Mouse (Mus musculus) heart, adult 2 months (tissue): ENCODE results near the gene Rpl12. TPM values are rescaled to one million over a fixed set of nuclear protein-coding genes. Genes with fewer than 3 reads are reported as not detected.

Experiments used
- DNase-seq, 2 experiments: peaks; one replicate each; pipeline ENCODE4 v3.0.0; 2021
- H3K27ac ChIP-seq: fragments of 200-600 bp; 2 replicates; pipeline ENCODE4 v1.8.1; 2022
- H3K27me3 ChIP-seq: fragments of 200-500 bp; 2 replicates; pipeline ENCODE4 v1.6.1; 2012; ENCODE audit warnings: mild to moderate bottlenecking, low read length, inconsistent platforms, mixed read lengths; ENCODE audit not compliant: control insufficient read depth, insufficient read depth
- H3K36me3 ChIP-seq: fragments of 200-500 bp; 2 replicates; pipeline ENCODE4 v1.6.1; 2012; ENCODE audit warnings: low read length, inconsistent platforms; ENCODE audit not compliant: control insufficient read depth, insufficient read depth
- H3K4me1 ChIP-seq: fragments of 200-500 bp; 2 replicates; pipeline ENCODE4 v1.6.1; 2011; ENCODE audit warnings: low read length; ENCODE audit not compliant: control insufficient read depth, insufficient read depth
- H3K4me3 ChIP-seq: fragments of 200-600 bp; 2 replicates; pipeline ENCODE4 v1.8.1; 2022
- H3K79me2 ChIP-seq: fragments of 200-500 bp; replicated peaks from 2 replicates; pipeline ENCODE4 v1.6.1; 2012; ENCODE audit warnings: mild to moderate bottlenecking, inconsistent platforms, low read length, moderate library complexity, mixed read lengths; ENCODE audit not compliant: control insufficient read depth, insufficient read depth
- H3K9ac ChIP-seq: fragments of 200-500 bp; 2 replicates; pipeline ENCODE4 v1.6.1; 2012; ENCODE audit warnings: low read depth, mild to moderate bottlenecking, control low read depth, inconsistent platforms, low read length, mixed read lengths
- CTCF ChIP-seq: fragments of 200-600 bp; IDR thresholded peaks from 2 replicates; pipeline ENCODE4 v1.8.1; 2022; ENCODE audit warnings: antibody characterized with exemption, mild to moderate bottlenecking, moderate library complexity
- EP300 ChIP-seq: fragments of 200-500 bp; IDR thresholded peaks from 2 replicates; pipeline ENCODE4 v1.6.1; 2011; ENCODE audit warnings: low read depth, low read length, control low read depth; ENCODE audit not compliant: insufficient read depth
- POLR2A ChIP-seq: fragments of 200-500 bp; IDR thresholded peaks from 2 replicates; pipeline ENCODE4 v1.6.1; 2011; ENCODE audit warnings: mild to moderate bottlenecking, low read depth, low read length, control low read depth; ENCODE audit not compliant: insufficient read depth
- WGBS: fragments of 180-500 bp; shearing (Covaris S2); methylation state at CpG from one replicate; pipeline ENCODE4 v1.1.7; 2018; 5-methylcytosine and 5-hydroxymethylcytosine counted together
- intact Hi-C: fragments of 180-260 bp; cut with DNase I; formaldehyde crosslinking; loops from one replicate; pipeline ENCODE4 v1.15.1; 2025
- long read RNA-seq: library from polyadenylated mRNA; stranded (forward); transcript quantifications from one replicate; pipeline ENCODE4 v2.0.0, GENCODE M21; 2021
- polyA plus RNA-seq: library from polyadenylated mRNA; depleted of rRNA; stranded (reverse); fragments of >200 nt; gene quantifications from 2 replicates; pipeline ENCODE4 v1.2.3, GENCODE M21; 2012; rRNA removed
- total RNA-seq, 2 experiments: library from RNA; stranded (reverse); gene quantifications; 2 replicates each; pipeline ENCODE4 v1.2.3; 2021

The Rpl12 gene
- total RNA-seq, result 10 to 100 TPM; 60.6 to 64.0 TPM
- polyA plus RNA-seq, result 150 and 174 TPM in 2 replicates
- long read RNA-seq, transcript Rpl12-203 (7 exons, 1,242 nt), result major isoform, 23 of 23 reads
- long read RNA-seq, partial matches to known transcripts, result 0 of 23 reads
- long read RNA-seq, other reads (novel, unspliced or antisense), result 0 of 23 reads

DNA sequence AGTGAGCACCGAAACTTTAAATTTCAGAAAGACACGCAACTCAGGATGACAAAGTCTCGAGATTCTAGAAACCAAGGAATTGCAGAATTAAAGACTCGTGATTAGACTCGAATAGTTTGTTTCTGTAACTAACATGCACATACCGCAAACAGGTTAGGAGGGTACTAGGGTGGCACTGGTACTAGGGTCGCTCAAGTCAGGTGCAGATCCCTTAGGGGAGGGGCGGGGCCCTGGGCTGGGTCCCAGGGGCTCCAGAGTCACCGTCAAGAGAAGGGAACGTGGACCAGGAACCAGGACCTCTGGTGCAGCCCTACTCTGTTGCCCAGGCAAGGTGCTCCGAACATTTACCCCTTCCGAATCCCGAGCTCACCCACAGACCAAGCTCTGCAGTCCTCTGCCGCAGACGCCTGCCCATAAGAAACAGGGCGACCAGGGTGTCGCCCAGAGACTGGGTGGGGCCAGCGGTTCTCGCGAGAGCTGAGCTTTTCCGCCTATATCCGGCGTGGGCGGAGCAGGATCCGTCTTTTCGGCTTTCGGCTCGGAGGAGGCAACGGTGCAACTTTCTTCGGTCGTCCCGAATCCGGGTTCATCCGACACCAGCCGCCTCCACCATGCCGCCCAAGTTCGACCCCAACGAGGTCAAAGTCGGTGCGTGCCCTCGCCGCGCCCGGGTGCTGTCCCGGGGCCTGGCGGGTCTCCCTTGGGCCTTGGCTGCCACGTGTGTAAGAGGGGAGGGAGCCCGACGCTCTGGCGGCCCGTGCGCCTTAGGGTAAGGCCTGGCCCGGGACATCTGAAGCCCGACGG, at the start of gene Rpl12, which contains the start of gene Lrsam1:
Gene Rpl12, plus strand, starts transcription at position 368 of the 804 bp plus-strand sequence.
Gene Lrsam1, minus strand, starts transcription at position 423 of the 804 bp plus-strand sequence.
- Histone ChIP-seq H3K27ac (peak within 1 kb of the TSS; percentile 75), H3K36me3 (no peaks in the 10 kb centered on the region), H3K4me3 (peak within 1 kb of the TSS; percentile 75), H3K9ac (peak within 1 kb of the TSS; percentile 71), H3K27me3 (no peaks in the 10 kb centered on the region), H3K4me1 (peaks cover 5% of the 10 kb centered on the region), H3K79me2 (no peaks in the 10 kb centered on the region)
- 2% methylated on average over 55 of the region's 55 CpGs for WGBS
- DNase-seq, result peak; percentile 95 to 97
- no peak for TF ChIP-seq CTCF
- TF ChIP-seq POLR2A, result peak; percentile 93
- TF ChIP-seq EP300, result peak; percentile 64; the same call in 1 of the 2 replicates
- intact Hi-C loops, result no loop called here

DNA sequence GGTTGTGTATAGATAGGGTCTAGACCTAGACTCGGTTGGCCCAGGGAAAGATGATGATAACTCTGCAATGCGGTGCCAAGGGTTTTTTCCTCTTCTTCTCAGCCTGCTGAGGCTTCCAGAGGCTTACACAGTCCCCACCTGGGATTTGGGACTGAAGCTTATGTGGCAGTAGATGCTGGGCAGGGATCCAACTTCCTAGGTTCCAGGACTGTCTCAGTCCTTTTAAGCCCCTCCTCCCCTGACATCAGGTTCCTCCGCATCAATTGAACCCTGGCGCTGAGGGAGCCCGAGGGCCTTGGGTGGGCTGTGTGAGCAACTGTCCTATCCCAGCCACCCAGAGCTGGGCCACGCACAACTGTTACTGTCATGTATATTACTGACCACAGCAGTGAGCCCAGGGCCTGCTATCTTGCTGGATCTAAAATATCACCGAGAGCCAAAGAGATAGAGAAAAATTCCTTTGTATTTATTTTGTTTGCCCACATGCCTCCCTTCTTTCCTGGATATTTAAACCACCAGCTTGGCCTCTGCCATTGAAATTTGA, 49.6 kb upstream of the Rpl12 start:
- TF ChIP-seq POLR2A (no peak), CTCF (no peak), EP300 (no peak)
- Histone ChIP-seq H3K36me3 (no peaks in the 10 kb centered on the region; the same call in none of the 2 replicates), H3K4me1 (peaks cover 23% of the 10 kb centered on the region), H3K79me2 (no peaks in the 10 kb centered on the region), H3K27ac (no peak overlapping the region), H3K9ac (no peak overlapping the region), H3K4me3 (no peak overlapping the region), H3K27me3 (no peaks in the 10 kb centered on the region)
- DNase-seq, result no peak
- WGBS, result 65% methylated on average over 7 of the region's 7 CpGs
- intact Hi-C loops, result loop anchor here (1.0 to 2.0 kb wide), 3 partner anchors 31 to 47 kb away; no protein-coding TSS in a partner anchor

DNA sequence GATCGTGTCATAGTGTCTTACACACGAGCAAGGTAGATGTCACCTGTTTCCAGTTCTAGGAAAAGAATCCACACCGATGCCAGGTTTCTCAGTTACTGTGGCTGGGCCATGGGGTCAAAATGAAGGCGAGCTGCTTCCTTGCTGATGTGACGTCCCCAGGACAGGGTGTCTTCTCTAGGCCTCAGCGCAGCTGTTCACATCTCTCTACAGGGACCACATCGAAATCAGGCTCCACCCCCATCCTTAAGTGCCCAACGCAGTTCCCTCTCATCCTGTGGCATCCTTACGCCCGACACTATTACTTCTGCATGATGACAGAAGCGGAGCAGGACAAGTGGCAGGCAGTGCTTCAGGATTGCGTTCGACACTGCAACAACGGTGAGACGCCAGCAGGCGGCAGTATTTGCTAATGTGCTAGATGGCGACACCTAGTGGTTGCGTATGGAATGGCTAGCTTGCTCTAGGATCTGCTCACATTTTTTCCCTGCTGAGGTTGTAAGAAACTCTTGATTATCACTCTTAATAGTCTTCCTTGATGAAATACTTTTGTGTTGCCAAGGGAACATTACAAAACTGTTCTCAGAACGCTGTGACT, 49.1 kb upstream of the Rpl12 start:
- peak; percentile 80 to 85 for DNase-seq
- no peaks in the 10 kb centered on the region for H3K79me2 ChIP-seq
- H3K27ac ChIP-seq, result no peak overlapping the region
- no peaks in the 10 kb centered on the region; the same call in none of the 2 replicates for H3K36me3 ChIP-seq
- peaks cover 20% of the 10 kb centered on the region for H3K4me1 ChIP-seq
- no peak for TF ChIP-seq POLR2A
- no peak for TF ChIP-seq CTCF
- TF ChIP-seq EP300, result peak; percentile 100
- no peak overlapping the region for H3K4me3 ChIP-seq
- intact Hi-C loops, result loop anchor here (1.0 to 2.0 kb wide), 2 partner anchors 38 to 48 kb away; no protein-coding TSS in a partner anchor
- H3K27me3 ChIP-seq, result no peaks in the 10 kb centered on the region
- no peak overlapping the region for H3K9ac ChIP-seq
- whole genome bisulfite sequencing, result 30% methylated on average over 19 of the region's 19 CpGs

DNA sequence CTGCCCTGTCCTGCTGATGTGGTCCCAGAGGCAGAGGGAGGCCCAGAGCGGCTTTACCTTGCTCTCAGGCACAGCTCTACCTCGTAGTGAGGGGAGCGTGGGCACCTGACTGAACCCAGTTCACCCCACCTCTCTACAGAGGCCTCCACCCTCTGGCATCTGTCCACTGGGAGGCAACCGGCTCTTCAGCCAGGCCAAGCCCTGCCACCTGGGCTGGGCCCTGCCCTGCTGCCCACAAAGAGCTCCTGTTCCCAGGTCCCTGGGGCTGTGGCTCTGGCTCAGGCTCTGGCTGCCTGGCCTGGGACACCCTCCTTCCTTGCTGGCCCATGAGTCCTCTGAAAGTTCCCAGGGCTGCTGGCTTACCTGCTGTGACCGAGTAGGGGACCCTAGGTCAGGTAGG, 47.0 kb upstream of the Rpl12 start:
- H3K27me3 ChIP-seq, result no peaks in the 10 kb centered on the region
- DNase-seq, result peak; percentile 41 to 49
- peak overlapping the region; percentile 44 for H3K9ac ChIP-seq
- no peaks in the 10 kb centered on the region for H3K79me2 ChIP-seq
- TF ChIP-seq CTCF (no peak), EP300 (no peak), POLR2A (no peak)
- peaks cover 11% of the 10 kb centered on the region for H3K4me1 ChIP-seq
- intact Hi-C loops, result no loop called here
- no peak overlapping the region for H3K4me3 ChIP-seq
- 46% methylated on average over 5 of the region's 5 CpGs for WGBS
- no peaks in the 10 kb centered on the region; the same call in 1 of the 2 replicates for H3K36me3 ChIP-seq
- peak overlapping the region; percentile 83 for H3K27ac ChIP-seq

DNA sequence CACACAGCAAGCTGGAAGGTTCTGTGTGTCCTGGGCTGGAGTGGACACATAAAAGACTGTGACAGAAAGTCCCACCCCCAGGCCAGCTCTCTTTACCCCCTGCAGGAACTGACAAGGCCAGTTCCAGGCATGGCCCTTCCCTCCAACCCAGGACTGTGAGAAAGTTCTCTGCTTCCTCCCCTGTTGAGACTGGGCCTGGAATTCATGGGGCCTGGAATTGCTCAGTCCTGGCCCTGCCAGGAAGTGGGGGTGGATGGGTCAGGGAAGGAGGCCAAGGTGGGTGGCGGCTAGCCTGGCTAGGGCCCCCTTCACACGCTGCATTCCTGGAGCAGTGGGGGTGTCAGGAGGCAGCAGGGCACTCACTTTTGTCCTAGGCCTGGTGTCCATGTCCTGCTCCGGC, 46.5 kb upstream of the Rpl12 start:
- DNase-seq, result peak; percentile 74 to 80
- Histone ChIP-seq H3K27ac (peak overlapping the region; percentile 83), H3K79me2 (no peaks in the 10 kb centered on the region), H3K9ac (peak overlapping the region; percentile 44), H3K4me3 (no peak overlapping the region), H3K4me1 (peaks cover 11% of the 10 kb centered on the region), H3K27me3 (no peaks in the 10 kb centered on the region), H3K36me3 (no peaks in the 10 kb centered on the region; the same call in 1 of the 2 replicates)
- intact Hi-C loops, result no loop called here
- WGBS, result 13% methylated on average over 3 of the region's 3 CpGs
- peak; percentile 71; the same call in 1 of the 2 replicates for TF ChIP-seq EP300
- TF ChIP-seq CTCF, result no peak
- TF ChIP-seq POLR2A, result no peak
